Mouse (Mus musculus) hindbrain, postnatal 0 days (tissue): ENCODE data around the gene Ncoa5. TPM values are rescaled to one million over a fixed set of nuclear protein-coding genes. Genes with fewer than 3 reads are reported as not detected.

Experiments used
- ATAC-seq: fragments of 200-750 bp; cut with Nextera tagmentation; 2 replicates; pipeline ENCODE4 v1.8.0; 2017; ENCODE audit warnings: mild to moderate bottlenecking, moderate TSS enrichment, moderate library complexity
- DNase-seq: peaks from one replicate; pipeline ENCODE4 v3.0.0-alpha.2; 2015; ENCODE audit warnings: low spot score
- H3K27ac ChIP-seq: fragments of 300-500 bp; sonication (generic); 2 replicates; pipeline ENCODE4 v1.5.1; 2014; ENCODE audit warnings: mild to moderate bottlenecking
- H3K27me3 ChIP-seq: fragments of 300-500 bp; sonication (generic); 2 replicates; pipeline ENCODE4 v1.6.1; 2014; ENCODE audit warnings: low read length, mixed read lengths; ENCODE audit not compliant: insufficient read depth
- H3K36me3 ChIP-seq: fragments of 300-500 bp; sonication (generic); 2 replicates; pipeline ENCODE4 v1.6.1; 2014; ENCODE audit warnings: low read length, mixed read lengths; ENCODE audit not compliant: insufficient read depth
- H3K4me1 ChIP-seq: fragments of 300-500 bp; sonication (generic); 2 replicates; pipeline ENCODE4 v1.6.1; 2014; ENCODE audit warnings: antibody characterized with exemption, low read length, mixed read lengths; ENCODE audit not compliant: insufficient read depth
- H3K4me2 ChIP-seq: fragments of 300-500 bp; sonication (generic); 2 replicates; pipeline ENCODE4 v1.6.1; 2014; ENCODE audit warnings: low read depth, mild to moderate bottlenecking, low read length, moderate library complexity, mixed read lengths
- H3K4me3 ChIP-seq: fragments of 300-500 bp; sonication (generic); 2 replicates; pipeline ENCODE4 v1.5.1; 2014; ENCODE audit warnings: low read length
- H3K9ac ChIP-seq: fragments of 300-500 bp; sonication (generic); replicated peaks from 2 replicates; pipeline ENCODE4 v1.6.1; 2014; ENCODE audit warnings: mild to moderate bottlenecking, low read length, moderate library complexity, mixed read lengths
- H3K9me3 ChIP-seq: fragments of 300-500 bp; sonication (generic); 2 replicates; pipeline ENCODE4 v1.6.1; 2016; ENCODE audit warnings: low read length, mixed read lengths
- CTCF ChIP-seq: IDR thresholded peaks from 2 replicates; pipeline ENCODE4 v1.5.1; 2016; ENCODE audit warnings: antibody characterized with exemption, control low read depth, low read depth
- WGBS: fragments of 180-500 bp; shearing (Covaris S2); extraction: QIAGEN DNeasy Blood & Tissue Kit; methylation state at CpG from one replicate; pipeline ENCODE4 v1.1.7; 2014; 5-methylcytosine and 5-hydroxymethylcytosine counted together
- polyA plus RNA-seq: library from polyadenylated mRNA; unstranded; fragments of >200 nt; fragmentation: Nextera tagmentation; extraction: Ambion mirVana; gene quantifications from 2 replicates; pipeline ENCODE4 v1.2.1, GENCODE M21; 2015
- total RNA-seq: library from RNA; depleted of rRNA; stranded (reverse); fragments of >200 nt; gene quantifications from 2 replicates; pipeline ENCODE4 v1.2.3, GENCODE M21; 2014; rRNA removed

Ncoa5 gene
- 60.8 and 101 TPM in 2 replicates for total RNA-seq
- polyA plus RNA-seq = 55.5 and 56.3 TPM in 2 replicates

GRCm38 (mm10) chr2:165034131-165035057 is at the start of gene Ncoa5:
Gene Ncoa5, minus strand, starts transcription at chr2:165034867.
- Histone ChIP-seq H3K4me2 (peak within 1 kb of the TSS; percentile 73), H3K4me1 (peaks cover 13% of the 10 kb centered on the region; the same call in 1 of the 2 replicates), H3K9me3 (no peaks in the 10 kb centered on the region), H3K27ac (peak within 1 kb of the TSS; percentile 92), H3K9ac (peak within 1 kb of the TSS; percentile 85), H3K4me3 (peak within 1 kb of the TSS; percentile 77), H3K36me3 (no peaks in the 10 kb centered on the region), H3K27me3 (no peaks in the 10 kb centered on the region)
- ATAC-seq (peak; percentile 98), DNase-seq (peak; percentile 99)
- WGBS = under 1% methylated on average over 88 of the region's 111 CpGs
- TF ChIP-seq CTCF = no peak; the same call in 1 of the 2 replicates

- no peak overlapping the region for H3K27ac ChIP-seq
- peaks cover 15% of the 10 kb centered on the region for H3K27me3 ChIP-seq
- no peak for ATAC-seq
- no peaks in the 10 kb centered on the region for H3K9me3 ChIP-seq
- no peak overlapping the region for H3K4me3 ChIP-seq
- peaks cover 14% of the 10 kb centered on the region; the same call in 1 of the 2 replicates for H3K4me1 ChIP-seq
- 27% methylated on average over 7 of the region's 7 CpGs for WGBS
- DNase-seq = no peak
- TF ChIP-seq CTCF = no peak
- no peak overlapping the region for H3K9ac ChIP-seq
- H3K4me2 ChIP-seq = no peak overlapping the region
- H3K36me3 ChIP-seq = no peaks in the 10 kb centered on the region
Measured at GRCm38 (mm10) chr2:165081257-165081656, 46.6 kb upstream of the Ncoa5 start.

- Histone ChIP-seq H3K9me3 (no peaks in the 10 kb centered on the region), H3K4me1 (peaks cover 15% of the 10 kb centered on the region), H3K9ac (no peak overlapping the region), H3K36me3 (no peaks in the 10 kb centered on the region), H3K4me2 (no peak overlapping the region), H3K27me3 (peaks cover 15% of the 10 kb centered on the region), H3K27ac (no peak overlapping the region), H3K4me3 (no peak overlapping the region)
- ATAC-seq = no peak
- WGBS = 47% methylated on average over 9 of the region's 9 CpGs
- DNase-seq = no peak
- no peak for TF ChIP-seq CTCF
Measured at GRCm38 (mm10) chr2:165080657-165081056, 46.0 kb upstream of the Ncoa5 start.

GRCm38 (mm10) chr2:165078605-165079004 is 43.9 kb upstream of the Ncoa5 start:
- H3K9ac ChIP-seq = no peak overlapping the region
- no peak overlapping the region for H3K4me2 ChIP-seq
- H3K27me3 ChIP-seq = peaks cover 15% of the 10 kb centered on the region
- H3K4me1 ChIP-seq = peaks cover 15% of the 10 kb centered on the region
- no peaks in the 10 kb centered on the region for H3K9me3 ChIP-seq
- DNase-seq = no peak
- no peak for ATAC-seq
- no peak overlapping the region for H3K4me3 ChIP-seq
- H3K36me3 ChIP-seq = no peaks in the 10 kb centered on the region
- WGBS = 28% methylated on average over 10 of the region's 10 CpGs
- no peak overlapping the region for H3K27ac ChIP-seq
- TF ChIP-seq CTCF = peak; percentile 66

- ATAC-seq (no peak), DNase-seq (no peak)
- Histone ChIP-seq H3K27ac (no peak overlapping the region), H3K9ac (no peak overlapping the region), H3K4me2 (no peak overlapping the region), H3K36me3 (no peaks in the 10 kb centered on the region), H3K4me1 (peaks cover 18% of the 10 kb centered on the region), H3K27me3 (peaks cover 15% of the 10 kb centered on the region), H3K4me3 (no peak overlapping the region), H3K9me3 (no peaks in the 10 kb centered on the region)
- TF ChIP-seq CTCF = no peak
- WGBS = 67% methylated on average over 8 of the region's 8 CpGs
Measured at GRCm38 (mm10) chr2:165078045-165078444, 43.4 kb upstream of the Ncoa5 start.

- Histone ChIP-seq H3K27ac (no peak overlapping the region), H3K9ac (no peak overlapping the region), H3K27me3 (peaks cover 15% of the 10 kb centered on the region), H3K4me3 (no peak overlapping the region), H3K4me1 (peaks cover 18% of the 10 kb centered on the region), H3K36me3 (no peaks in the 10 kb centered on the region), H3K9me3 (no peaks in the 10 kb centered on the region), H3K4me2 (0 out of 2 replicates have a peak overlapping the region, but pooled peaks have one; percentile 10)
- WGBS = 9% methylated on average over 9 of the region's 9 CpGs
- TF ChIP-seq CTCF = no peak
- ATAC-seq = peak; percentile 61; the same call in 1 of the 2 replicates
- DNase-seq = peak; percentile 75
Measured at GRCm38 (mm10) chr2:165077055-165077454, 42.4 kb upstream of the Ncoa5 start.
